Mouse (Mus musculus): Measurements from ENCODE around the gene Csf3r. TPM values are rescaled to one million over a fixed set of nuclear protein-coding genes. Genes with fewer than 3 reads are reported as not detected.
A peak's percentile ranks its signal among the peaks of the same experiment; 100 is the strongest.
"Not testable (repeated sequence)": the region's sequence is repeated elsewhere in the genome, so short reads cannot be mapped to it uniquely, and the experiment has no call there.

Gene Csf3r
- not detected in 2 replicates for polyA plus RNA-seq (2012; ENCODE audit: insufficient read depth, insufficient read length, low replicate concordance, missing spikeins)

DNA sequence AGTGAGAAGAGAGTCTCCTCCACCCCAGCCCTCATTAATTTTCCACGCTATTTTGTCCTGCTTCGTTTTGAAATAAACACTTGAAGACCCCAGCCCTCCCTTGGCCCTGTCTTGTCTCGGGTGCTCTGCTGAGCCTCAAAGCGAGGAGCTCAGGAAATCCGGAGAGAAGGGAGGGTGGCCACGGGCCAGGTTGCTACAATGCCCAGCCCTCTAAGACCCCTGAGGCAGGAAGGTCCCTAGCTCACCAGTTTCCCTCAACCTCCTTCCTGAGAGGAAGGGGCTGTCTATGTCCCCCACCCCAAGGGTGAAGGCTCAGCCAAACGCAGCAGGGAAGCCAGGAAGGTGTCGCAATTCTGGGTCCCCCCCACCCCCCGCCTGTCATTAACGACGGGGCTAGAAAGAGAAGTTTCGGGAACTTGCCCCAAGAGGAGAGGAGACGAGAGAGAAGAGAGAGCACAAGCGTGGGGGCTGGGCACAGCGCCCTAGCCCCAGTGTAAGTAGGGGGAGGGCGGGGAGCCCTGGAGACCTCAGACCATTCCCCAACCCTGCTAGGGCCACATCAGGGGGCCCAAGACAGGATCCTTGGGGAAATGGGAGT is at the start of gene Csf3r:
Gene Csf3r, plus strand, starts transcription at position 248 of the 598 bp plus-strand sequence.
- no peak within 1 kb of the TSS for H3K4me3 ChIP-seq (ENCODE audit: insufficient read depth, low read depth, low read length)
- TF ChIP-seq CTCF (IDR thresholded peaks at IDR 0.05; ENCODE audit: insufficient read depth, low read depth, low read length) (no peak), POLR2A (IDR thresholded peaks at IDR 0.05; ENCODE audit: insufficient read depth, low read depth, low read length) (no peak)
- WGBS = 61% methylated on average over 16 of the region's 16 CpGs
- H3K4me1 ChIP-seq (ENCODE audit: control insufficient read depth, insufficient read depth, low read length) = no peaks in the 10 kb centered on the region
- H3K27ac ChIP-seq (ENCODE audit: insufficient read depth, low read depth, low read length) = no peak within 1 kb of the TSS

GRCm38 (mm10) chr4:125977768-125978167 is 46.6 kb upstream of the Csf3r start:
- H3K4me1 ChIP-seq (ENCODE audit: control insufficient read depth, insufficient read depth, low read length) = no peaks in the 10 kb centered on the region
- no peak overlapping the region for H3K27ac ChIP-seq (ENCODE audit: insufficient read depth, low read depth, low read length)
- no peak for TF ChIP-seq POLR2A (IDR thresholded peaks at IDR 0.05; ENCODE audit: insufficient read depth, low read depth, low read length)
- no peak for TF ChIP-seq CTCF (IDR thresholded peaks at IDR 0.05; ENCODE audit: insufficient read depth, low read depth, low read length)
- 64% methylated on average over 9 of the region's 9 CpGs for WGBS
- H3K4me3 ChIP-seq (ENCODE audit: insufficient read depth, low read depth, low read length) = no peak overlapping the region

GRCm38 (mm10) chr4:125983279-125983678 is 41.1 kb upstream of the Csf3r start:
- 86% methylated on average over 8 of the region's 8 CpGs for WGBS
- no peak for TF ChIP-seq POLR2A (IDR thresholded peaks at IDR 0.05; ENCODE audit: insufficient read depth, low read depth, low read length)
- no peak for TF ChIP-seq CTCF (IDR thresholded peaks at IDR 0.05; ENCODE audit: insufficient read depth, low read depth, low read length)

DNA sequence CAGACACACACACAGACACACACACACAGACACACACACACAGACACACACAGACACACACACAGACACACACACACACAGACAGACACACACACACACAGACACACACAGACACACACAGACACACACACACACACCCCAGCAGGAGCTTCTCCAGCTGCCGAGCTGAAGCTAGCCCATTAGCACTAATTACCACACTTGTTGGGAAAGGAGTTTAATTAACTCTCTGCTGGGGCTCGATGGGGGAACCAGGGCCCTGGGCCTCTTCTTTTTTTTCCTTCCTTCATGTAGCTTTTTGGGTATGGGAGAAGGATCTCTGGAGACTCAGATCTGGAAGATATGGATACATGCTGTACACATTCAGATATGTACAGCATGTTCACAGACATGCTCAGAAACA is 38.6 kb upstream of the Csf3r start:
- H3K4me1 ChIP-seq (ENCODE audit: control insufficient read depth, insufficient read depth, low read length); H3K4me3 ChIP-seq (ENCODE audit: insufficient read depth, low read depth, low read length); H3K27ac ChIP-seq (ENCODE audit: insufficient read depth, low read depth, low read length): not testable (repeated sequence)
- 14% methylated on average over 2 of the region's 2 CpGs for WGBS

More at GRCm38 (mm10) chr4:125983279-125983678, 41.1 kb upstream of the Csf3r start:
- Histone ChIP-seq H3K4me1 (ENCODE audit: control insufficient read depth, insufficient read depth, low read length) (no peaks in the 10 kb centered on the region), H3K4me3 (ENCODE audit: insufficient read depth, low read depth, low read length) (no peak overlapping the region), H3K27ac (ENCODE audit: insufficient read depth, low read depth, low read length) (no peak overlapping the region)

DNA sequence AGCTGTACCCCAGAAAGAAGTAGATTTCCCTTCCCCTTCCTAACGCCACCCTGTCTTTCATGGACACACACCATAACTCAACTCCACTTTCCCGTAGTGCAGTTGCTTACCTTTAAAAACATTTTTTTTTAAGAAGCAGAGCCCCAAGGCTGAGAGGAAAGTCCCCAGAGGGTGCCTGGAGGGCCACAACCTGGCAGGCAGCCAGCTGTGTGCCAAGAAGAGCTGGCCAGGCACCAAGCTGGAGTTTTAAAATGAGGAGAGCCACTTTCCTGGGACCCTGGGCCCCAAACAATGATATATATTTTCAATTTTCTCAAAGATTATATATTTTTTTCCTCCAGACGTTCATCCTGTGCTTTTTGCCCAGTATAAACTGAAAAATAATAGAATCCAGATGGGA is 37.3 kb upstream of the Csf3r start:
- no peak for TF ChIP-seq POLR2A (IDR thresholded peaks at IDR 0.05; ENCODE audit: insufficient read depth, low read depth, low read length)
- no peak for TF ChIP-seq CTCF (IDR thresholded peaks at IDR 0.05; ENCODE audit: insufficient read depth, low read depth, low read length)
- H3K27ac ChIP-seq (ENCODE audit: insufficient read depth, low read depth, low read length) = no peak overlapping the region
- H3K4me3 ChIP-seq (ENCODE audit: insufficient read depth, low read depth, low read length) = no peak overlapping the region
- H3K4me1 ChIP-seq (ENCODE audit: control insufficient read depth, insufficient read depth, low read length) = no peaks in the 10 kb centered on the region
- WGBS = 82% methylated on average over 3 of the region's 3 CpGs

GRCm38 (mm10) chr4:125989061-125989460 is 35.3 kb upstream of the Csf3r start:
- Histone ChIP-seq H3K27ac (ENCODE audit: insufficient read depth, low read depth, low read length) (no peak overlapping the region), H3K4me3 (ENCODE audit: insufficient read depth, low read depth, low read length) (no peak overlapping the region), H3K4me1 (ENCODE audit: control insufficient read depth, insufficient read depth, low read length) (no peaks in the 10 kb centered on the region)
- no peak for TF ChIP-seq POLR2A (IDR thresholded peaks at IDR 0.05; ENCODE audit: insufficient read depth, low read depth, low read length)
- no peak for TF ChIP-seq CTCF (IDR thresholded peaks at IDR 0.05; ENCODE audit: insufficient read depth, low read depth, low read length)
- WGBS = 73% methylated on average over 11 of the region's 11 CpGs

- no peaks in the 10 kb centered on the region for H3K4me1 ChIP-seq (ENCODE audit: control insufficient read depth, insufficient read depth, low read length)
- WGBS = 28% methylated on average over 7 of the region's 7 CpGs
- no peak overlapping the region for H3K4me3 ChIP-seq (ENCODE audit: insufficient read depth, low read depth, low read length)
- TF ChIP-seq POLR2A (IDR thresholded peaks at IDR 0.05; ENCODE audit: insufficient read depth, low read depth, low read length) (no peak), CTCF (IDR thresholded peaks at IDR 0.05; ENCODE audit: insufficient read depth, low read depth, low read length) (peak; percentile 79)
- H3K27ac ChIP-seq (ENCODE audit: insufficient read depth, low read depth, low read length) = no peak overlapping the region
These were observed 34.2 kb upstream of the Csf3r start for GRCm38 (mm10) chr4:125990143-125990542.

DNA sequence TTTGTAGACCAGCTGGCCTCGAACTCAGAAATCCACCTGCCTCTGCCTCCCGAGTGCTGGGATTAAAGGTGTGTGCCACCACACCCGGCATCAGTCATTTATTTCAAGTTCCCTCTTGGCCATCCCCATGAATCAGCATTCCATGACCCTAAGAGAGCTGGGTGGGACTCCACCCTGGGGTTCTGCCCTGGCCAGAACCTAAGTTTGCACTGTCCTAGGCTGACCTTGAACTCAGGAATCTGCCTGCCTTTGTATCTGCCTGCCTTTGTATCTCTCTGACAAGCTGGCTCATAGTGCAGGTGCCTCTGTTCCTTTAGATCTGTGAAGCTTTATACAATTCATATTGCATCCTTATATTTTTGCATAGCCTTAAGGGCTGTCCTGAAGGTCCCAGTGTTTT is 32.1 kb upstream of the Csf3r start:
- TF ChIP-seq POLR2A (IDR thresholded peaks at IDR 0.05; ENCODE audit: insufficient read depth, low read depth, low read length) = no peak
- no peak for TF ChIP-seq CTCF (IDR thresholded peaks at IDR 0.05; ENCODE audit: insufficient read depth, low read depth, low read length)
- 85% methylated on average over 3 of the region's 3 CpGs for WGBS

GRCm38 (mm10) chr4:125992906-125993305 is 31.4 kb upstream of the Csf3r start:
- no peak overlapping the region for H3K4me3 ChIP-seq (ENCODE audit: insufficient read depth, low read depth, low read length)
- 45% methylated on average over 2 of the region's 2 CpGs for WGBS
- TF ChIP-seq POLR2A (IDR thresholded peaks at IDR 0.05; ENCODE audit: insufficient read depth, low read depth, low read length) = no peak
- no peak for TF ChIP-seq CTCF (IDR thresholded peaks at IDR 0.05; ENCODE audit: insufficient read depth, low read depth, low read length)
- no peak overlapping the region for H3K27ac ChIP-seq (ENCODE audit: insufficient read depth, low read depth, low read length)
- H3K4me1 ChIP-seq (ENCODE audit: control insufficient read depth, insufficient read depth, low read length) = no peaks in the 10 kb centered on the region

More for the DNA sequence above, 32.1 kb upstream of the Csf3r start:
- H3K4me3 ChIP-seq (ENCODE audit: insufficient read depth, low read depth, low read length) = no peak overlapping the region
- H3K4me1 ChIP-seq (ENCODE audit: control insufficient read depth, insufficient read depth, low read length) = no peaks in the 10 kb centered on the region
- H3K27ac ChIP-seq (ENCODE audit: insufficient read depth, low read depth, low read length) = no peak overlapping the region

GRCm38 (mm10) chr4:125996576-125996975 is 27.8 kb upstream of the Csf3r start:
- TF ChIP-seq CTCF (IDR thresholded peaks at IDR 0.05; ENCODE audit: insufficient read depth, low read depth, low read length) (no peak), POLR2A (IDR thresholded peaks at IDR 0.05; ENCODE audit: insufficient read depth, low read depth, low read length) (no peak)
- H3K27ac ChIP-seq (ENCODE audit: insufficient read depth, low read depth, low read length) = no peak overlapping the region
- no peaks in the 10 kb centered on the region for H3K4me1 ChIP-seq (ENCODE audit: control insufficient read depth, insufficient read depth, low read length)
- no peak overlapping the region for H3K4me3 ChIP-seq (ENCODE audit: insufficient read depth, low read depth, low read length)
- 16% methylated on average over 4 of the region's 4 CpGs for WGBS
